Mouse (Mus musculus): ENCODE results near the gene Olfr472. TPM values are rescaled to one million over a fixed set of nuclear protein-coding genes. Genes with fewer than 3 reads are reported as not detected.
"Not testable (repeated sequence)": the region's sequence is repeated elsewhere in the genome, so short reads cannot be mapped to it uniquely, and the experiment has no call there.

Gene Olfr472
- not detected for total RNA-seq (2021)

GRCm38 (mm10) chr7:107897602-107898001 lies at the start of gene Olfr472:
Gene Olfr472, plus strand, starts transcription at chr7:107897902.
- intact Hi-C loops (cut with DNase I) = no loop called here

GRCm38 (mm10) chr7:107930146-107930545 lies 32.4 kb downstream of the Olfr472 start, which contains the start of gene Olfr473:
Gene Olfr473, plus strand, starts transcription at chr7:107930446.
- intact Hi-C loops (cut with DNase I) = no loop called here
- no peak for DNase-seq

More at GRCm38 (mm10) chr7:107897602-107898001, at the start of gene Olfr472:
- no peak for DNase-seq

DNA sequence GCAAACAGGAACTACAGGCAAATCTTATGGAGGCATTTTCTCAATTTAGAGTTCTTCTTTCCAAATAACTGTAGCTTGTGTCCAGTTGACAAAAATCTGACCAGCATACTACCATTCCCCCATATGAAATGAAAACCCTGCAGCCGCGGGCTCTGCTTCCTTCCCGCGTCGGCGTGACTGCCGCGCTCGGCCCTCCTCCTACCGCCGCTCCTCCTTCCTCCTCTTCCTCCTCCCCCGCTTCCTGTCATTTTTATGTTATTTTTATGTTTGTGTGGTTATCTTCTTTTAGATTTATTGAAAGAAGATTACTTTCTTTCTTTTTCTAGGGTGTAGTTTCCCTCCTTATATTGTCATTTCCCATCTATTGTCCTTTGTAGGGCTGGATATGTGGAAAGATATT lies 54.8 kb downstream of the Olfr472 start:
- intact Hi-C loops (cut with DNase I); DNase-seq: not testable (repeated sequence)

DNA sequence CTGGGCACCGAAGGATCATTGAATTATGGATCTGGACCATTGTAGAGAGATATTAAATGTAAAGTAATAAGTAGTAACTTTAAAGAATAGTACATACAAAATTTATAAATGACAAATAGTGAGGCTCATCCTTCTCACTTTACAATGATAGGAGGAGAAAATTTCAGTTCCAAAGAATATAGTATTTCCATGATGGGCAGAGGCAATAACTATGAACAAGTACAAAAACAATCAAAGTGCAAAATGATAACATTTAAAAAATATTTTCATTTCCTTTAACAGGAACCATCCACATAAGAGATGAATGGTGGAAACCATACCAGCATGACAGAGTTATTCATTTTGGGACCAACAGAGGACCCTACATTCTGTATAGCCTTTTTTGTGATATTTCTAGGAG lies 56.6 kb downstream of the Olfr472 start, which contains the start of gene Olfr474:
TSS of gene Olfr474 (plus strand) at position 301 of the 400 bp plus-strand sequence.
- DNase-seq = no peak
- intact Hi-C loops (cut with DNase I) = no loop called here

Other genes with a start within 250 kb of the Olfr472 start
- gene Cyb5r2, start 139.9 kb upstream of the Olfr472 start, total RNA-seq (2021) = not detected
- not detected for gene Ovch2, start 96.7 kb upstream of the Olfr472 start, total RNA-seq (2021)
- not detected for gene Olfr467, start 85.6 kb upstream of the Olfr472 start, total RNA-seq (2021)
- not detected for gene Olfr469, start 72.4 kb upstream of the Olfr472 start, total RNA-seq (2021)
- gene Olfr470, start 50.4 kb upstream of the Olfr472 start, total RNA-seq (2021) = not detected
- gene Olfr473, start 32.5 kb downstream of the Olfr472 start, total RNA-seq (2021) = not detected
- not detected for gene Olfr474, start 56.7 kb downstream of the Olfr472 start, total RNA-seq (2021)
- gene Olfr476, start 66.9 kb downstream of the Olfr472 start, total RNA-seq (2021) = not detected
- gene Olfr477, start 88.8 kb downstream of the Olfr472 start, total RNA-seq (2021) = not detected
- not detected for gene Olfr478, start 136.1 kb downstream of the Olfr472 start, total RNA-seq (2021)
- not detected for gene Olfr479, start 152.8 kb downstream of the Olfr472 start, total RNA-seq (2021)
- gene Olfr480, start 169.4 kb downstream of the Olfr472 start, total RNA-seq (2021) = not detected
- not detected for gene Olfr481, start 182.0 kb downstream of the Olfr472 start, total RNA-seq (2021)
- gene Olfr482, start 199.7 kb downstream of the Olfr472 start, total RNA-seq (2021) = 1 to 10 TPM in 1 of 2 experiments, under 1 TPM in 1; 0.62 to 1.0 TPM
- not detected for gene Olfr483, start 202.9 kb downstream of the Olfr472 start, total RNA-seq (2021)
- not detected for gene Olfr484, start 229.5 kb downstream of the Olfr472 start, total RNA-seq (2021)

Measured in heart, postnatal 36 days (tissue).